Mouse (Mus musculus): ENCODE results near the gene Hba-a1.

DNA sequence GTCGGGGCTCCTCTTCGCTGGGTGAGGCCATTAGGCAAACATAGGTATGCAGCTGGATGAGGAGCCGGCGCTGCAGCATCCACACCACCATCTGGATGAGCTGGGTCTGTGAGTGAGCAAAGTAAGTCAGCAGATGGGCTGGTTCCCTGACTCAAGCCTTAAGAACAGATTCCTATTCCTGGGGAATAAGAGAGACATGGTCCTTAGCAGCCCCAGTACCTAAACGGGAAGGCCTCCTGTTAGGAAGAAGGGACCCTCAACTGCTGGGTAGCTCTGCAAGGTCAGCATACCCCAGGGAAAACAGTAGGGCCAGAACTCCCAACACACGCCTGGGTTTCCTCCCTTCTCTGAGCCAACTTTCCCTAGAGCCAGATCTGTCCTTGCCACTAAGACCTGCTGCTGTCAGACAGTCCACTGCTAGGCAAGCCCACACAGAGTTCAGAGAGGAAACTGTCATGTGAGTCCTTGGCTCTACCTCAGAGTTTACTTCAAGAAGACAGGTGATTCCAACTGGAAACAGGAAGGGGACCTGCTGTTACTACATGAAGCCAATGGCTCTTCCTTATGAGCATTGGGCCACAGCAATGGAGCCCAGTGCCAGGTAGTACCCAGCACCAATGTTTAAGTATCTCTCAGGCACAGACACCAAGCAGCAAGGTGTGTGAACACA, 48.4 kb upstream of the Hba-a1 start:
- TF ChIP-seq CTCF (IDR thresholded peaks at IDR 0.05; ENCODE audit: control insufficient read depth, insufficient read depth, low read length) = no peak
- TF ChIP-seq POLR2A (IDR thresholded peaks at IDR 0.05; ENCODE audit: borderline replicate concordance, control insufficient read depth, low read depth, low read length) = no peak
